Mouse (Mus musculus): Measurements from ENCODE around the gene Abr. TPM values are rescaled to one million over a fixed set of nuclear protein-coding genes. Genes with fewer than 3 reads are reported as not detected.

Gene Abr
- polyA plus RNA-seq, 1 experiment from 2014 or later: 46.4 TPM

- no peak overlapping the region for H3K4me3 ChIP-seq (ENCODE audit: low read depth, low read length)
- no peak overlapping the region for H3K9ac ChIP-seq (ENCODE audit: low read length)
- peaks cover 3% of the 10 kb centered on the region; the same call in 1 of the 2 replicates for H3K4me1 ChIP-seq (replicated peaks; ENCODE audit: control insufficient read depth, insufficient read depth, low read length)
- WGBS: 74% methylated on average over 12 of the region's 12 CpGs
- no peak overlapping the region for H3K4me2 ChIP-seq (ENCODE audit: low read depth, low read length, severe bottlenecking)
- peaks cover 5% of the 10 kb centered on the region; the same call in 1 of the 2 replicates for H3K36me3 ChIP-seq (ENCODE audit: control insufficient read depth, insufficient read depth, low read length)
- no peak overlapping the region for H3K27ac ChIP-seq (ENCODE audit: low read depth, low read length)
- DNase-seq (ENCODE audit: low spot score): peak; percentile 74
- no peaks in the 10 kb centered on the region for H3K9me3 ChIP-seq (ENCODE audit: control insufficient read depth, low read length)
- H3K27me3 ChIP-seq (ENCODE audit: control insufficient read depth, insufficient read depth, low read length): no peaks in the 10 kb centered on the region
- no peak for ATAC-seq (replicated peaks; ENCODE audit: low FRiP score)
Observed at GRCm38 (mm10) chr11:76410826-76411225, 211.3 kb downstream of the Abr start.

- Histone ChIP-seq H3K4me3 (ENCODE audit: low read depth, low read length) (peak within 1 kb of the TSS; percentile 95), H3K27me3 (ENCODE audit: control insufficient read depth, insufficient read depth, low read length) (no peaks in the 10 kb centered on the region), H3K9ac (ENCODE audit: low read length) (peak within 1 kb of the TSS; percentile 94), H3K4me2 (ENCODE audit: low read depth, low read length, severe bottlenecking) (peak within 1 kb of the TSS; percentile 59), H3K4me1 (replicated peaks; ENCODE audit: control insufficient read depth, insufficient read depth, low read length) (peaks cover 3% of the 10 kb centered on the region; the same call in 1 of the 2 replicates), H3K27ac (ENCODE audit: low read depth, low read length) (0 out of 2 replicates have a peak within 1 kb of the TSS, but pooled peaks have one; percentile 13), H3K36me3 (ENCODE audit: control insufficient read depth, insufficient read depth, low read length) (no peaks in the 10 kb centered on the region; the same call in 1 of the 2 replicates), H3K9me3 (ENCODE audit: control insufficient read depth, low read length) (no peaks in the 10 kb centered on the region)
- DNase-seq (ENCODE audit: low spot score) (peak; percentile 98), ATAC-seq (replicated peaks; ENCODE audit: low FRiP score) (peak; percentile 96)
- under 1% methylated on average over 46 of the region's 46 CpGs for WGBS
Observed at GRCm38 (mm10) chr11:76406702-76407583, 215.2 kb downstream of the Abr start, which contains the start of gene Timm22. TSS of gene Timm22 (plus strand) at chr11:76406952.

- Histone ChIP-seq H3K27me3 (ENCODE audit: control insufficient read depth, insufficient read depth, low read length) (no peaks in the 10 kb centered on the region), H3K36me3 (ENCODE audit: control insufficient read depth, insufficient read depth, low read length) (no peaks in the 10 kb centered on the region), H3K9ac (ENCODE audit: low read length) (no peak overlapping the region), H3K4me3 (ENCODE audit: low read depth, low read length) (no peak overlapping the region), H3K4me2 (ENCODE audit: low read depth, low read length, severe bottlenecking) (no peak overlapping the region), H3K27ac (ENCODE audit: low read depth, low read length) (no peak overlapping the region), H3K4me1 (replicated peaks; ENCODE audit: control insufficient read depth, insufficient read depth, low read length) (peaks cover 3% of the 10 kb centered on the region; the same call in 1 of the 2 replicates), H3K9me3 (ENCODE audit: control insufficient read depth, low read length) (no peaks in the 10 kb centered on the region)
- ATAC-seq (replicated peaks; ENCODE audit: low FRiP score) (no peak), DNase-seq (ENCODE audit: low spot score) (no peak)
- 87% methylated on average over 5 of the region's 5 CpGs for WGBS
Observed at GRCm38 (mm10) chr11:76405626-76406264, 216.4 kb downstream of the Abr start.

- no peak overlapping the region for H3K4me3 ChIP-seq (ENCODE audit: low read depth, low read length)
- H3K4me1 ChIP-seq (replicated peaks; ENCODE audit: control insufficient read depth, insufficient read depth, low read length): peaks cover 3% of the 10 kb centered on the region; the same call in 1 of the 2 replicates
- H3K9me3 ChIP-seq (ENCODE audit: control insufficient read depth, low read length): no peaks in the 10 kb centered on the region
- H3K27me3 ChIP-seq (ENCODE audit: control insufficient read depth, insufficient read depth, low read length): no peaks in the 10 kb centered on the region
- ATAC-seq (replicated peaks; ENCODE audit: low FRiP score): no peak
- WGBS: 67% methylated on average over 4 of the region's 4 CpGs
- no peak overlapping the region for H3K4me2 ChIP-seq (ENCODE audit: low read depth, low read length, severe bottlenecking)
- H3K27ac ChIP-seq (ENCODE audit: low read depth, low read length): no peak overlapping the region
- no peak for DNase-seq (ENCODE audit: low spot score)
- H3K36me3 ChIP-seq (ENCODE audit: control insufficient read depth, insufficient read depth, low read length): no peaks in the 10 kb centered on the region
- H3K9ac ChIP-seq (ENCODE audit: low read length): no peak overlapping the region
Observed at GRCm38 (mm10) chr11:76405113-76405512, 217.0 kb downstream of the Abr start.

- Histone ChIP-seq H3K4me2 (ENCODE audit: low read depth, low read length, severe bottlenecking) (no peak overlapping the region), H3K4me1 (replicated peaks; ENCODE audit: control insufficient read depth, insufficient read depth, low read length) (peaks cover 6% of the 10 kb centered on the region; the same call in 1 of the 2 replicates), H3K27me3 (ENCODE audit: control insufficient read depth, insufficient read depth, low read length) (no peaks in the 10 kb centered on the region), H3K36me3 (ENCODE audit: control insufficient read depth, insufficient read depth, low read length) (no peaks in the 10 kb centered on the region), H3K27ac (ENCODE audit: low read depth, low read length) (no peak overlapping the region), H3K9ac (ENCODE audit: low read length) (no peak overlapping the region), H3K4me3 (ENCODE audit: low read depth, low read length) (no peak overlapping the region), H3K9me3 (ENCODE audit: control insufficient read depth, low read length) (no peaks in the 10 kb centered on the region)
- 86% methylated on average over 10 of the region's 10 CpGs for WGBS
- no peak for ATAC-seq (replicated peaks; ENCODE audit: low FRiP score)
- no peak for DNase-seq (ENCODE audit: low spot score)
Observed at GRCm38 (mm10) chr11:76401398-76401797, 220.7 kb downstream of the Abr start.

GRCm38 (mm10) chr11:76399587-76400330 lies 222.4 kb downstream of the Abr start:
- peak overlapping the region; percentile 81 for H3K4me2 ChIP-seq (ENCODE audit: low read depth, low read length, severe bottlenecking)
- 23% methylated on average over 11 of the region's 11 CpGs for WGBS
- no peak overlapping the region for H3K9ac ChIP-seq (ENCODE audit: low read length)
- peaks cover 6% of the 10 kb centered on the region; the same call in 1 of the 2 replicates for H3K4me1 ChIP-seq (replicated peaks; ENCODE audit: control insufficient read depth, insufficient read depth, low read length)
- DNase-seq (ENCODE audit: low spot score): no peak
- H3K27me3 ChIP-seq (ENCODE audit: control insufficient read depth, insufficient read depth, low read length): no peaks in the 10 kb centered on the region
- ATAC-seq (replicated peaks; ENCODE audit: low FRiP score): 0 out of 2 replicates have a peak, but pooled peaks have one; percentile 4
- H3K9me3 ChIP-seq (ENCODE audit: control insufficient read depth, low read length): no peaks in the 10 kb centered on the region
- H3K27ac ChIP-seq (ENCODE audit: low read depth, low read length): no peak overlapping the region
- no peaks in the 10 kb centered on the region for H3K36me3 ChIP-seq (ENCODE audit: control insufficient read depth, insufficient read depth, low read length)
- no peak overlapping the region for H3K4me3 ChIP-seq (ENCODE audit: low read depth, low read length)

GRCm38 (mm10) chr11:76398798-76399586 lies 223.1 kb downstream of the Abr start, which contains the start of gene Nxn:
TSS of gene Nxn (minus strand) at chr11:76399140.
- 0% methylated on average over 56 of the region's 70 CpGs for WGBS
- Histone ChIP-seq H3K27me3 (ENCODE audit: control insufficient read depth, insufficient read depth, low read length) (no peaks in the 10 kb centered on the region), H3K36me3 (ENCODE audit: control insufficient read depth, insufficient read depth, low read length) (no peaks in the 10 kb centered on the region), H3K27ac (ENCODE audit: low read depth, low read length) (peak within 1 kb of the TSS; percentile 70), H3K4me1 (replicated peaks; ENCODE audit: control insufficient read depth, insufficient read depth, low read length) (peaks cover 6% of the 10 kb centered on the region; the same call in 1 of the 2 replicates), H3K4me2 (ENCODE audit: low read depth, low read length, severe bottlenecking) (peak within 1 kb of the TSS; percentile 81), H3K9ac (ENCODE audit: low read length) (peak within 1 kb of the TSS; percentile 87), H3K4me3 (ENCODE audit: low read depth, low read length) (peak within 1 kb of the TSS; percentile 67), H3K9me3 (ENCODE audit: control insufficient read depth, low read length) (no peaks in the 10 kb centered on the region)
- ATAC-seq (replicated peaks; ENCODE audit: low FRiP score): peak; percentile 88
- peak; percentile 97 for DNase-seq (ENCODE audit: low spot score)
